Mouse (Mus musculus): ENCODE data around the gene Fam69a. TPM values are rescaled to one million over a fixed set of nuclear protein-coding genes. Genes with fewer than 3 reads are reported as not detected.

Fam69a gene
- total and polyA plus RNA-seq, 3 experiments: 1.5 to 13.1 (median 12.9) TPM

GRCm38 (mm10) chr5:108009721-108010120, 22.8 kb upstream of the Fam69a start:
- H3K4me3 ChIP-seq: no peak overlapping the region
- peaks cover 2% of the 10 kb centered on the region; the same call in 1 of the 2 replicates for H3K36me3 ChIP-seq (ENCODE audit: control insufficient read depth, insufficient read depth, low read length)
- no peak overlapping the region for H3K27ac ChIP-seq
- no peaks in the 10 kb centered on the region for H3K79me2 ChIP-seq (replicated peaks; ENCODE audit: control insufficient read depth, insufficient read depth, low read length)
- WGBS: 28% methylated on average over 2 of the region's 2 CpGs
- H3K27me3 ChIP-seq (ENCODE audit: control insufficient read depth, insufficient read depth, low read length): no peaks in the 10 kb centered on the region
- no peak overlapping the region for H3K9ac ChIP-seq (ENCODE audit: low read depth, low read length)
- DNase-seq: no peak
- intact Hi-C loops (cut with DNase I): no loop called here
- no peak for TF ChIP-seq EP300 (IDR thresholded peaks at IDR 0.05; ENCODE audit: insufficient read depth, low read depth, low read length)
- no peak for TF ChIP-seq POLR2A (IDR thresholded peaks at IDR 0.05; ENCODE audit: insufficient read depth, low read depth, low read length)
- no peak for TF ChIP-seq CTCF (IDR thresholded peaks at IDR 0.05)
- peaks cover 2% of the 10 kb centered on the region for H3K4me1 ChIP-seq (ENCODE audit: control insufficient read depth, insufficient read depth, low read length)

DNA sequence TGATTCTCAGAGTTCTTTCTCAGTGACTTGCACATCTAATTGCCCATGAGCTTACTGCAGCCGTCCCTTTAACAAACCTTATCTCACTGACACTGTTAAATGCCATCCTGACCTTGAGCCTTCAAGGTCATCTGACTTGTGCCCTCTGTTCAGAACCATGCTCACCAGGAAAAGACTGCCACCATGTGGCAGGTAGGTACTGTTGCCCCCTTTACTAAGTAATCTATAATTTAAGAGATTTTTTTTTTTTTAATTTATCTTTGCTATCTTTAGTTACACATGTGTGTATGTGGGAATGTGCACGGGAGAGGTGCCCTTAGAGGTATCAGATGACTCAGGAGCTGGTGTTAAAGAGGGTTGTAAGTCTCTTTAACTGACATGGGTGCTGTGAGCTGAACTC, 18.2 kb upstream of the Fam69a start:
- WGBS: 29% methylated on average over 2 of the region's 2 CpGs
- intact Hi-C loops (cut with DNase I): loop anchor here (1.0 kb wide), 1 partner anchor 84 kb away; no protein-coding TSS in a partner anchor

DNA sequence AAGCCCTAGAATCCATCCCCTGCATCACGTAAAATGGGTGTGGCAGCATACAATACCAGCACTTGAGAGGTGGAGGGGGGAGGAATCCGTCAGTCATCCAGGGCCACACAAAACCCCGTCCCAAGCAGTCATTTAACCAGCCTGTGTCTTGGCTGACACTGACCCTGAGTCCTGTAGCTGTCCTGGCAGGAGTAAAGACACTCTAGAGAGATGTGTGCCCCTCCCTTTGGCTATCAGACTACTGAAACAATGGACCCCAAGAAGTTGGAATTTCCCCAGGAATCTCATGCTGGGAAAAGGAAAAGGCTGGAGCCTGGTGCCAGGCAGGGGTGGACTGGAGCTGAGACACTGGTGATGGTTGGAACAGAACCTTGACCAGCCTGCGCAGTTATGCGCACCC, 15.8 kb upstream of the Fam69a start:
- Histone ChIP-seq H3K27ac (no peak overlapping the region; the same call in 1 of the 2 replicates), H3K4me3 (no peak overlapping the region), H3K27me3 (ENCODE audit: control insufficient read depth, insufficient read depth, low read length) (no peaks in the 10 kb centered on the region), H3K9ac (ENCODE audit: low read depth, low read length) (no peak overlapping the region), H3K4me1 (ENCODE audit: control insufficient read depth, insufficient read depth, low read length) (peaks cover 6% of the 10 kb centered on the region), H3K36me3 (ENCODE audit: control insufficient read depth, insufficient read depth, low read length) (peaks cover 3% of the 10 kb centered on the region; the same call in 1 of the 2 replicates), H3K79me2 (replicated peaks; ENCODE audit: control insufficient read depth, insufficient read depth, low read length) (no peaks in the 10 kb centered on the region)
- intact Hi-C loops (cut with DNase I): loop anchor here (2.0 to 5.0 kb wide), 2 partner anchors 16 to 65 kb away; partner anchors contain the start of genes Fam69a and Mtf2
- WGBS: 51% methylated on average over 5 of the region's 5 CpGs
- no peak for TF ChIP-seq POLR2A (IDR thresholded peaks at IDR 0.05; ENCODE audit: insufficient read depth, low read depth, low read length)
- TF ChIP-seq EP300 (IDR thresholded peaks at IDR 0.05; ENCODE audit: insufficient read depth, low read depth, low read length): no peak
- TF ChIP-seq CTCF (IDR thresholded peaks at IDR 0.05): no peak
- no peak for DNase-seq

More for the DNA sequence above, 18.2 kb upstream of the Fam69a start:
- TF ChIP-seq EP300 (IDR thresholded peaks at IDR 0.05; ENCODE audit: insufficient read depth, low read depth, low read length) (no peak), CTCF (IDR thresholded peaks at IDR 0.05) (peak; percentile 79)
- H3K36me3 ChIP-seq (ENCODE audit: control insufficient read depth, insufficient read depth, low read length): no peaks in the 10 kb centered on the region
- no peak overlapping the region for H3K4me3 ChIP-seq
- no peaks in the 10 kb centered on the region for H3K79me2 ChIP-seq (replicated peaks; ENCODE audit: control insufficient read depth, insufficient read depth, low read length)
- H3K9ac ChIP-seq (ENCODE audit: low read depth, low read length): no peak overlapping the region
- peaks cover 1% of the 10 kb centered on the region for H3K4me1 ChIP-seq (ENCODE audit: control insufficient read depth, insufficient read depth, low read length)
- no peaks in the 10 kb centered on the region for H3K27me3 ChIP-seq (ENCODE audit: control insufficient read depth, insufficient read depth, low read length)
- H3K27ac ChIP-seq: no peak overlapping the region
- no peak for DNase-seq

GRCm38 (mm10) chr5:108000776-108001548, 14.1 kb upstream of the Fam69a start:
- intact Hi-C loops (cut with DNase I): loop anchor here (5.0 kb wide), 1 partner anchor 66 kb away; the partner anchor contains the start of gene Mtf2
- peaks cover 7% of the 10 kb centered on the region for H3K4me1 ChIP-seq (ENCODE audit: control insufficient read depth, insufficient read depth, low read length)
- H3K27me3 ChIP-seq (ENCODE audit: control insufficient read depth, insufficient read depth, low read length): no peaks in the 10 kb centered on the region
- TF ChIP-seq EP300 (IDR thresholded peaks at IDR 0.05; ENCODE audit: insufficient read depth, low read depth, low read length) (0 out of 2 replicates have a peak, but pooled peaks have one; percentile 12), CTCF (IDR thresholded peaks at IDR 0.05) (peak; percentile 27; the same call in 1 of the 2 replicates), POLR2A (IDR thresholded peaks at IDR 0.05; ENCODE audit: insufficient read depth, low read depth, low read length) (peak; percentile 72)
- H3K79me2 ChIP-seq (replicated peaks; ENCODE audit: control insufficient read depth, insufficient read depth, low read length): no peaks in the 10 kb centered on the region
- H3K4me3 ChIP-seq: peak overlapping the region; percentile 51
- 17% methylated on average over 20 of the region's 20 CpGs for WGBS
- H3K27ac ChIP-seq: peak overlapping the region; percentile 90
- H3K9ac ChIP-seq (ENCODE audit: low read depth, low read length): peak overlapping the region; percentile 97
- H3K36me3 ChIP-seq (ENCODE audit: control insufficient read depth, insufficient read depth, low read length): peaks cover 4% of the 10 kb centered on the region; the same call in 1 of the 2 replicates
- peak; percentile 59 to 67 for DNase-seq

DNA sequence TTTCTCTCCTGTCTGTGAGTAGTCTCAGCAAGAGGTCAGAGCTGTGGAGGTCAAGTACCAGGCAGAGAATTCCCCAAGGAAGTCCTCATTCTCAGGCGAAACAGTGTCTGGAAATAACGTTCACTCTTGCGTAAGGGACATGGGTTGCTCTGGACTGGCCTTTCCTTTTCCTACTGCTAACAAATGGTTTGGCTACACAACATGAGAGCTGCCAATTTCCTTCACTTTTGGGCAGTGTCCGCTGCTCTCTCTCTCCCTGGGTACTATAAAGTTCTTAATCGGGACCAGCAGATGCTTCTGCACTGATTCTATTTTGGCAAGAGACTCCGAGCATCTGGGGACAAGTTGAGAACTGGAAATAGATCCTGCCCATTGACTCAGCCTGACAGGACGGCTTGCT, 10.8 kb upstream of the Fam69a start:
- H3K4me3 ChIP-seq: no peak overlapping the region
- H3K4me1 ChIP-seq (ENCODE audit: control insufficient read depth, insufficient read depth, low read length): peaks cover 7% of the 10 kb centered on the region
- H3K36me3 ChIP-seq (ENCODE audit: control insufficient read depth, insufficient read depth, low read length): peaks cover 4% of the 10 kb centered on the region; the same call in 1 of the 2 replicates
- peak overlapping the region; percentile 54 for H3K27ac ChIP-seq
- intact Hi-C loops (cut with DNase I): no loop called here
- TF ChIP-seq EP300 (IDR thresholded peaks at IDR 0.05; ENCODE audit: insufficient read depth, low read depth, low read length) (no peak), CTCF (IDR thresholded peaks at IDR 0.05) (no peak), POLR2A (IDR thresholded peaks at IDR 0.05; ENCODE audit: insufficient read depth, low read depth, low read length) (0 out of 2 replicates have a peak, but pooled peaks have one; percentile 22)
- no peak overlapping the region for H3K9ac ChIP-seq (ENCODE audit: low read depth, low read length)
- no peaks in the 10 kb centered on the region for H3K79me2 ChIP-seq (replicated peaks; ENCODE audit: control insufficient read depth, insufficient read depth, low read length)
- peak; percentile 37 to 64 for DNase-seq
- 7% methylated on average over 7 of the region's 7 CpGs for WGBS
- H3K27me3 ChIP-seq (ENCODE audit: control insufficient read depth, insufficient read depth, low read length): no peaks in the 10 kb centered on the region

GRCm38 (mm10) chr5:107995936-107996335, 9.1 kb upstream of the Fam69a start:
- intact Hi-C loops (cut with DNase I): no loop called here
- 80% methylated on average over 2 of the region's 2 CpGs for WGBS

More at GRCm38 (mm10) chr5:107995936-107996335, 9.1 kb upstream of the Fam69a start:
- Histone ChIP-seq H3K36me3 (ENCODE audit: control insufficient read depth, insufficient read depth, low read length) (peaks cover 4% of the 10 kb centered on the region; the same call in 1 of the 2 replicates), H3K27ac (no peak overlapping the region), H3K9ac (ENCODE audit: low read depth, low read length) (no peak overlapping the region), H3K27me3 (ENCODE audit: control insufficient read depth, insufficient read depth, low read length) (no peaks in the 10 kb centered on the region), H3K79me2 (replicated peaks; ENCODE audit: control insufficient read depth, insufficient read depth, low read length) (no peaks in the 10 kb centered on the region), H3K4me3 (no peak overlapping the region), H3K4me1 (ENCODE audit: control insufficient read depth, insufficient read depth, low read length) (peaks cover 6% of the 10 kb centered on the region)
- no peak for DNase-seq
- TF ChIP-seq CTCF (IDR thresholded peaks at IDR 0.05) (no peak), EP300 (IDR thresholded peaks at IDR 0.05; ENCODE audit: insufficient read depth, low read depth, low read length) (no peak), POLR2A (IDR thresholded peaks at IDR 0.05; ENCODE audit: insufficient read depth, low read depth, low read length) (no peak)

Data from heart, adult 2 months (tissue).